Mouse (Mus musculus) thymus, adult 2 months (tissue): ENCODE results near the gene Gpr146.

ENCODE experiments used
- CTCF ChIP-seq: fragments of 200-500 bp; IDR thresholded peaks from 2 replicates; pipeline ENCODE4 v1.5.1; 2012; ENCODE audit warnings: mild to moderate bottlenecking, control low read depth, low read length, moderate library complexity, borderline replicate concordance; ENCODE audit not compliant: control insufficient read depth, poor library complexity, insufficient read depth; ENCODE audit errors: extremely low read depth
- POLR2A ChIP-seq: fragments of 200-500 bp; IDR thresholded peaks from 2 replicates; pipeline ENCODE4 v1.6.1; 2012; ENCODE audit warnings: mild to moderate bottlenecking, low read length, control low read depth, moderate library complexity; ENCODE audit not compliant: control insufficient read depth, poor library complexity, insufficient read depth; ENCODE audit errors: extremely low read depth

DNA sequence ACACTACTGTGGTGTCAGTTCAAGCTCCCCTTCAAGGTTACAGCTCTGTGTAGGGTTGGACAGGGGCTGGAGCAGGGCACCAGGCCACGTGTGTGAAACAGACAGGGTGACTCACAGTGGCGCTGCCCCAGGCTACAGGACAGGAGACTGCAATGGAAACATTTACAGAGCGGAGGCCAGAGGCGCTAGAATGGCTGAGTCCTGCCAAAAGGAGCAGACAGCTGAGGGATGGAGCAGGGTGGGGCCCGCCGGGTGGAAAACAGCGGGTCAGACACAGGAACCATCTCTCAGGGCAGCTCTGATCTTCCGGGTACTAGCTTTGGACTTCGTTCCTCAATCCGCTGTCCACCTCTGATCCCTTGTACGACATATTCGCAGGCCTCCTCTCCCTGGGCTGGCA lies 31.9 kb downstream of the Gpr146 start:
- TF ChIP-seq POLR2A (no peak), CTCF (no peak)
